Mouse (Mus musculus): ENCODE measurements around the gene Macf1. TPM values are rescaled to one million over a fixed set of nuclear protein-coding genes. Genes with fewer than 3 reads are reported as not detected.

Gene Macf1
- polyA plus RNA-seq, 1 experiment from 2014 or later: 76.5 TPM

DNA sequence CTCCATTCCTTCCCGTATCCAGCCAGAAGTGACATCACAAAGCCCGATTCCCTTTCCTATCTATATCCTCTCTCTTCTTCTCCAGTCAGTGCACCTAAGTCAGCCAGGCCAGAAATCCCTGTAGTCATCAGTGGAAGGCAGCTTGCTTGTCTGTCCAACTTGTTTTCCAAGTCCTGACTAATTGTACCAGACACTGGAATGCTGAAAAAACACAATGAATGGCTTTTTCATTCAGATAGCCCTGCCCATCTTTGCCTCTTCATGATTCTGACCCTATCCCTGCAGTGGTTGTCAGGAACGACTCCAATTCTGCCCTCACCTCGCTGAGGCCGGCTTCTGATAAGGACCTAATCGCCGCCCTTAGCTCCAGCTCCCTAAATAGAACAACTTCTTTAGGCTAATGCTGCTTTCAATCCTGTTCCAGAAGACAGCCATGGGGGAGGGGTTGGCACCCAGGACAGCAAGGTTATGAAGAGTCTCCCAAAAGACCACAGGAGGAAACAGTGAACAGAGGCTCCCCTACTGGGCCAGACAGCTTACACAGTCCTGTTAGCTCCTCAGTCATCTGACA, 118.8 kb downstream of the Macf1 start:
- H3K9ac ChIP-seq (ENCODE audit: low read length): no peak overlapping the region
- no peak overlapping the region for H3K4me3 ChIP-seq (ENCODE audit: low read depth, low read length)
- WGBS: 44% methylated on average over 7 of the region's 7 CpGs
- no peaks in the 10 kb centered on the region for H3K9me3 ChIP-seq (replicated peaks; ENCODE audit: control insufficient read depth, low read length)
- no peak overlapping the region for H3K27ac ChIP-seq (ENCODE audit: low read depth, low read length)
- H3K4me1 ChIP-seq (ENCODE audit: control insufficient read depth, insufficient read depth, low read length): peaks cover 6% of the 10 kb centered on the region; the same call in 1 of the 2 replicates
- H3K36me3 ChIP-seq (ENCODE audit: control insufficient read depth, insufficient read depth, low read length): no peaks in the 10 kb centered on the region
- H3K4me2 ChIP-seq (ENCODE audit: low read length): no peak overlapping the region
- DNase-seq (ENCODE audit: low spot score) (no peak), ATAC-seq (no peak)
- no peaks in the 10 kb centered on the region for H3K27me3 ChIP-seq (replicated peaks; ENCODE audit: control insufficient read depth, insufficient read depth, low read length)

DNA sequence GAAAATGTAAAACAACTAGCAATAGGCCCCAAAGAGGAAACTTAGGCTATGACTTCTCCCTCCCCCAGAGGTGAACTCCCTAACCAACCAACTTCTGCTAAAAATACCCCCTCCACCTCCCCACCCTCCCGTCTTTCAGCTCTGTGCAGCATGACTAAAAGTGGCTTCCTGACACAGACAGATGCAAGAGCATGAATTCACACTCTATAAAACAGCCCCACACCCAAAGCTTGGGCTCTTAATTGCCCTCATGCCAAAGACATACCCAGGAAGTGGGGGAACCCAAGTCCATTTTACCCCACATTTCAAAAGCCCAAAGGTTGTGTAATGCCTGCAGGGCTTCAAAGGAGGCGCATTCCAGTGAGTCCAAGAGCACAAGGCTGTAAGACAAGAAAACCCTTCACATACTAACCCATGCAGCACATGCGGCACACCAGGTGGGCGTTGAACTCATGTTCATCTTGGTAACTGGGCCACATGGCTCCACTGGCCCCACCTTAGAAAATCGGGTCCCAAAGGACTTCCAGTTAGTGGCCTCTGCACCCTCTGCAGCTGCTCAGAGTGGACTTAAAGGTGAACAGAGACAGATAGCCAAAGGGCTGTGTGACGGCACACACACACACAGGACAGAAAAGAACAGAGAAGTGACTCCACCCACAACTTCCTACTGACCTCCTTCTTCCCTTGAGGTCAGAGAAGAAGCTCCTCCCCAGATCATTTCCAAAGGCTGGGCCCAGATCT, 119.9 kb downstream of the Macf1 start:
- no peak for ATAC-seq
- Histone ChIP-seq H3K9ac (ENCODE audit: low read length) (no peak overlapping the region), H3K4me2 (ENCODE audit: low read length) (no peak overlapping the region), H3K27ac (ENCODE audit: low read depth, low read length) (no peak overlapping the region), H3K9me3 (replicated peaks; ENCODE audit: control insufficient read depth, low read length) (no peaks in the 10 kb centered on the region), H3K4me1 (ENCODE audit: control insufficient read depth, insufficient read depth, low read length) (peaks cover 6% of the 10 kb centered on the region; the same call in 1 of the 2 replicates), H3K4me3 (ENCODE audit: low read depth, low read length) (no peak overlapping the region), H3K36me3 (ENCODE audit: control insufficient read depth, insufficient read depth, low read length) (no peaks in the 10 kb centered on the region), H3K27me3 (replicated peaks; ENCODE audit: control insufficient read depth, insufficient read depth, low read length) (no peaks in the 10 kb centered on the region)
- no peak for DNase-seq (ENCODE audit: low spot score)
- WGBS: 86% methylated on average over 6 of the region's 6 CpGs

DNA sequence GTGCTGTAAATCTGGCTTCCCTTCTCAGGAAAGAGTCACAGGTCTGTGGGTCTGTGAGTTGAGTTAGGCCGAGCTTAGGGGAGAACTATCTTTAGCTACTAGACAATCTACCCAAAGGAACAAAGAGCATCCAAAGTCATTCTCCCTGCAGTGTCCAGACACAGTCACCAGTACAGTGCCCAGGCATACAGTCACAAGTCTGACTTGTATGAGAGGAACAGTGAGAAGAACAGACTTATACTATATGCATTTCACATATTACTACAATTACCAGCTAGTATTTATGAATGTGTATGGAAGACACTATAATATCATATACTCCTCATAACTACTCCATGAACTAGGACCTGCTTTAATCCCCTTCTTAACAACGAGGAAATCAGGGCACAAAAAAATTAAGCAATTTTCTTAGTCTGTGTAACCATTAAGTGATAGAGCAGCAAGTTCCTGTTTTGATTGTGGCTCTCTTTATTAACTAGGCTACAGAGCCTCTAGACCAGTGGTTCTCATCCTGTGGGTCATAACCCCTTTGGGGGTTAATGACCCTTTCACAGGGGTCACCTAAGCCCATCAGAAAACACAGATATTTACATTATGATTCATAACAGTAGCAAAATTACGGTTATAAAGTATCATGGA, 121.9 kb downstream of the Macf1 start:
- DNase-seq (ENCODE audit: low spot score): no peak
- peaks cover 6% of the 10 kb centered on the region; the same call in 1 of the 2 replicates for H3K4me1 ChIP-seq (ENCODE audit: control insufficient read depth, insufficient read depth, low read length)
- no peak overlapping the region for H3K4me3 ChIP-seq (ENCODE audit: low read depth, low read length)
- H3K9ac ChIP-seq (ENCODE audit: low read length): no peak overlapping the region
- ATAC-seq: no peak
- no peaks in the 10 kb centered on the region for H3K36me3 ChIP-seq (ENCODE audit: control insufficient read depth, insufficient read depth, low read length)
- no peak overlapping the region for H3K4me2 ChIP-seq (ENCODE audit: low read length)
- no peak overlapping the region for H3K27ac ChIP-seq (ENCODE audit: low read depth, low read length)
- H3K27me3 ChIP-seq (replicated peaks; ENCODE audit: control insufficient read depth, insufficient read depth, low read length): no peaks in the 10 kb centered on the region
- no peaks in the 10 kb centered on the region for H3K9me3 ChIP-seq (replicated peaks; ENCODE audit: control insufficient read depth, low read length)
- 82% methylated on average over 3 of the region's 3 CpGs for WGBS

DNA sequence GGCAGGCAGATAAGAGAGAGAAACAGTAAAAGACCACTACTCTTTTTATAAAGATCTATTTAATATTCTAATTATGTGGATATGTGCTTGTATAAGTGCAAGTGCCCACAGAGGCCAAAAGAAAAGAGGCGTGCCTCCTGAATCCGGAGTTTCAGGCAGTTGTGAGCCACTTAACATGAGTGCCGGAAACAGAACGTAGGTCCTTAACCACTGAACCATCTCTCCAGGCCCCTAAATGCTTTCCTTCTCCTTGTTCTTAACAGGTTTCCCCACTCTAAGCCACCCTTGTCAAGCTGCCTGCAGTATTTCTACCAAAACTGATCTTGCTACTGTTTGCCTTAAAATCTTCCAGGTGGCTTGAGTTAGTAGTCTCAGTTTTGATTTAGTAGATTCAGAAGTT, 123.3 kb downstream of the Macf1 start:
- Histone ChIP-seq H3K4me1 (ENCODE audit: control insufficient read depth, insufficient read depth, low read length) (peaks cover 6% of the 10 kb centered on the region; the same call in 1 of the 2 replicates), H3K9me3 (replicated peaks; ENCODE audit: control insufficient read depth, low read length) (no peaks in the 10 kb centered on the region), H3K4me2 (ENCODE audit: low read length) (no peak overlapping the region), H3K9ac (ENCODE audit: low read length) (no peak overlapping the region), H3K36me3 (ENCODE audit: control insufficient read depth, insufficient read depth, low read length) (no peaks in the 10 kb centered on the region), H3K4me3 (ENCODE audit: low read depth, low read length) (no peak overlapping the region), H3K27me3 (replicated peaks; ENCODE audit: control insufficient read depth, insufficient read depth, low read length) (no peaks in the 10 kb centered on the region), H3K27ac (ENCODE audit: low read depth, low read length) (no peak overlapping the region)
- WGBS: 88% methylated on average over 4 of the region's 4 CpGs
- DNase-seq (ENCODE audit: low spot score) (no peak), ATAC-seq (no peak)

DNA sequence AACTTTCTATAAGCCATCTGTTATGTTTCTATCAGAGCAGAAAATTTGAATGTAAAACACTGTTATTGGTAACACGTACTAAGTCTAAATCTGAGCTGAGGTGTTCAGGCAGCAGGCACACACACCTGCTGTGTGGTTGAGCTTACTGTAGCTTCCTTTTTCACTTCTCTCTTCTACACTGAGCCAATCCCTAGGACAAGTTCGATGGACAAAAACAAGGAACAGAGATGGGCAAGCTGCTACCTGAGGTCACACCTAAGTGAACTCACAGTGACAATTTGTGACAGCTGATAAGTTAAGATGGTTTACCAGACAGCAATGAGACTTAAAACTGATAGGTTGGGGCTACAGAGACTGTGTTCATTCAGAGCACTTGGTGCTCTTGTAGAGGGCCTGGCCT, 125.7 kb downstream of the Macf1 start:
- H3K36me3 ChIP-seq (ENCODE audit: control insufficient read depth, insufficient read depth, low read length): no peaks in the 10 kb centered on the region
- no peak overlapping the region for H3K27ac ChIP-seq (ENCODE audit: low read depth, low read length)
- DNase-seq (ENCODE audit: low spot score) (no peak), ATAC-seq (no peak)
- H3K4me1 ChIP-seq (ENCODE audit: control insufficient read depth, insufficient read depth, low read length): no peaks in the 10 kb centered on the region
- H3K4me2 ChIP-seq (ENCODE audit: low read length): no peak overlapping the region
- H3K4me3 ChIP-seq (ENCODE audit: low read depth, low read length): no peak overlapping the region
- H3K9ac ChIP-seq (ENCODE audit: low read length): no peak overlapping the region
- 95% methylated on average over 2 of the region's 2 CpGs for WGBS
- no peaks in the 10 kb centered on the region for H3K9me3 ChIP-seq (replicated peaks; ENCODE audit: control insufficient read depth, low read length)
- no peaks in the 10 kb centered on the region for H3K27me3 ChIP-seq (replicated peaks; ENCODE audit: control insufficient read depth, insufficient read depth, low read length)

DNA sequence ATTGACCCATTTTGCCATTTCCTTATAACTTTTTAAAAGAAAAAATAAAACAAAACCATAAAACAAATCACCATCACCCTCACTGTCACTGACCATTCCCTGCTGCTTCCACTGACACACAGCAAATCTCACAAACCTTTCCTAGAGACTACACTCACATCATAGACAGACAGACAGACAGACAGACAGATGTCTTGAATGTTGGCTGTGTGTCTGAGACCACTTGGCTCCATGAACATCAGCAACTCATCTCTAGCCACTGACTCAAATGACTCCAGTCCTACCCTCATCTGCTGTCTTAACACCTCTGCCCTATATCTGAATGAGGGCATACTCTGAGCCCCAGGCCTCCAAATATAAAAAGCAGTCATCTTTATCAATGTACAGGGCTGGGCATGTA, 128.9 kb downstream of the Macf1 start:
- H3K9ac ChIP-seq (ENCODE audit: low read length): no peak overlapping the region
- no peaks in the 10 kb centered on the region for H3K27me3 ChIP-seq (replicated peaks; ENCODE audit: control insufficient read depth, insufficient read depth, low read length)
- H3K27ac ChIP-seq (ENCODE audit: low read depth, low read length): no peak overlapping the region
- no peak overlapping the region for H3K4me2 ChIP-seq (ENCODE audit: low read length)
- H3K4me3 ChIP-seq (ENCODE audit: low read depth, low read length): no peak overlapping the region
- 0 out of 2 replicates have a peak, but pooled peaks cover 3% of the 10 kb centered on the region for H3K36me3 ChIP-seq (ENCODE audit: control insufficient read depth, insufficient read depth, low read length)
- DNase-seq (ENCODE audit: low spot score) (no peak), ATAC-seq (no peak)
- H3K9me3 ChIP-seq (replicated peaks; ENCODE audit: control insufficient read depth, low read length): no peaks in the 10 kb centered on the region
- H3K4me1 ChIP-seq (ENCODE audit: control insufficient read depth, insufficient read depth, low read length): no peaks in the 10 kb centered on the region

DNA sequence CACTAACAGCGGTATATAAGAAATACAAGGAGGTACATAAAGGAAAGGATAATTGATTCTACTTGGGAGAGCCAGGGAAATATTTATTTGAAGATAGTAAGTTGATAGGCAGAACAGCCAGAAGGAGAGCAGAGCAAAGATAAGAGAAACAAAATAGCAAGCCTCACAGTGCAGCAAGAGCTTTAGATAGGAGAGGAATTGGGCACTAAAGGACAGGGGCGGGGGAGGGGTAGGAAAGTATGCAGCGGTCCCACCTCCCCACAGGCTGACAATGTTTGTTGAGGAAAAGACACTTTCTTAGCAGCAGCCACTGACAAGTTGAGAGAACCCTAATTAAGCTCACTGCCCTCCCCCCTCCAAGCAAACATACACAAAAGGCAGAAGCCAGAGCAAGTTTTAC, 131.5 kb downstream of the Macf1 start:
- Histone ChIP-seq H3K4me1 (ENCODE audit: control insufficient read depth, insufficient read depth, low read length) (no peaks in the 10 kb centered on the region), H3K4me3 (ENCODE audit: low read depth, low read length) (no peak overlapping the region), H3K27ac (ENCODE audit: low read depth, low read length) (no peak overlapping the region), H3K27me3 (replicated peaks; ENCODE audit: control insufficient read depth, insufficient read depth, low read length) (no peaks in the 10 kb centered on the region), H3K9ac (ENCODE audit: low read length) (no peak overlapping the region), H3K36me3 (ENCODE audit: control insufficient read depth, insufficient read depth, low read length) (0 out of 2 replicates have a peak, but pooled peaks cover 3% of the 10 kb centered on the region), H3K9me3 (replicated peaks; ENCODE audit: control insufficient read depth, low read length) (no peaks in the 10 kb centered on the region), H3K4me2 (ENCODE audit: low read length) (no peak overlapping the region)
- ATAC-seq (no peak), DNase-seq (ENCODE audit: low spot score) (no peak)
- 32% methylated on average over 3 of the region's 3 CpGs for WGBS

DNA sequence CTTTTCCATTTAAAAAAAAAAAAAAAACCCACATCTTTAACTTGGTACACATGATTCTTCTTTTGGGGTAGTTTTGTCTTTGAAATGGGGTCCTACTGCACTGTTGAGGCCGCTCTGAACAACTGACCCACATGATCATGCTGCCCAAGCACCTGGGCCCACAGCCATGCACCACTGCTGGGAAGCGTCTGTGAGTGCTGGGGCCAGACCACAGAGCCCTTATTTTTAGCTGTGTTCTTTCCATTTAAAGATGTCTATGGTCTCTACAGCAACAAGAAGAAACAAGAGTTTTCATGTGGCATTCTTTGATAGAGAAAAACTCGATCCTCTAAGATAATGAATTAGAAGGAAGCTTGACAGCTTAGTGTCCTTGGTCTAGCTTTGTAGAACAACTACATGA, 135.8 kb downstream of the Macf1 start:
- DNase-seq (ENCODE audit: low spot score) (no peak), ATAC-seq (no peak)
- Histone ChIP-seq H3K9ac (ENCODE audit: low read length) (no peak overlapping the region), H3K27me3 (replicated peaks; ENCODE audit: control insufficient read depth, insufficient read depth, low read length) (no peaks in the 10 kb centered on the region), H3K4me3 (ENCODE audit: low read depth, low read length) (no peak overlapping the region), H3K9me3 (replicated peaks; ENCODE audit: control insufficient read depth, low read length) (no peaks in the 10 kb centered on the region), H3K4me2 (ENCODE audit: low read length) (no peak overlapping the region), H3K27ac (ENCODE audit: low read depth, low read length) (no peak overlapping the region), H3K36me3 (ENCODE audit: control insufficient read depth, insufficient read depth, low read length) (peaks cover 8% of the 10 kb centered on the region; the same call in 1 of the 2 replicates), H3K4me1 (ENCODE audit: control insufficient read depth, insufficient read depth, low read length) (no peaks in the 10 kb centered on the region)
- 92% methylated on average over 3 of the region's 3 CpGs for WGBS

DNA sequence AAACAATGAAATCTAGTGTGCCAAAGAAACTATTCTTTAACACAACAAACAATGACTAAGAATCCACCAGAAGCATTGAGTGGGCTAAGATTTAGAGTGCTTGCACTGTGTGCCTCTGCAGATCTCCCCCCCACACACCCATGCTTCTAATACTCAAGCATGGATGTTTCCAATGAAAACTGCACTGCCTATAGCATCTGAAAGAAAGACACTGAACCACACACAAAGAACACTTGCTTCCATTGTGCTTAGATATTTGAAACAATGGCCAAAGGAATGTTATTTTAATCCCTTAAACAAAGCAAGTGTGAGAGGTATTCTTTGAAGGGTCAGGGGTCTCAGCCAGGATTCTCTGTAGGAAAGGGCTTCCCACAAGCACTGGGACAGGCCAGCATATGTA, 140.5 kb downstream of the Macf1 start:
- Histone ChIP-seq H3K36me3 (ENCODE audit: control insufficient read depth, insufficient read depth, low read length) (peaks cover 5% of the 10 kb centered on the region; the same call in 1 of the 2 replicates), H3K27me3 (replicated peaks; ENCODE audit: control insufficient read depth, insufficient read depth, low read length) (no peaks in the 10 kb centered on the region), H3K9ac (ENCODE audit: low read length) (no peak overlapping the region), H3K4me2 (ENCODE audit: low read length) (no peak overlapping the region), H3K4me1 (ENCODE audit: control insufficient read depth, insufficient read depth, low read length) (no peaks in the 10 kb centered on the region), H3K9me3 (replicated peaks; ENCODE audit: control insufficient read depth, low read length) (no peaks in the 10 kb centered on the region), H3K27ac (ENCODE audit: low read depth, low read length) (no peak overlapping the region), H3K4me3 (ENCODE audit: low read depth, low read length) (no peak overlapping the region)
- ATAC-seq: no peak
- DNase-seq (ENCODE audit: low spot score): no peak
